Mouse (Mus musculus): Measurements from ENCODE around the gene Ston1.

DNA sequence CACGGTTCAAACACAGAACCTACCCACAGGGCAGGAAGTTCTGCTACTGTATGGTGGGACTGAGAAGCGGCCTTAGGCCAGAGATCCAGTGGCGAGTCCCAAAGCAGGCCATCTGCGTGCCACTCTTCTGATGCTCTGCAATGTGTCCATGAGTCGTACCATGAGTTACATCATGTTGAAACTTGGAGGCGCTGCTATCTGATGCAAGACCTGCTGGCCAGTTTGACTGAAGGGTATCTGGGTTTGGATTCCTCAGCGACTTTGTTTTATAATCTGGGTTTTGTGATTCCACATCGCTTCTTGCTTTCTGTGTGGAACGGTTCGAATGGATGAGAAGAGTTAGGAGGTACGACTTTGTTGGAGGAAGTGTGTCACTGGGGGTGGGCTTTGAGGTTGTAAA lies 47.8 kb downstream of the Ston1 start:
- TF ChIP-seq CTCF (IDR thresholded peaks at IDR 0.05; ENCODE audit: insufficient read depth, low read length) (no peak), POLR2A (IDR thresholded peaks at IDR 0.05; ENCODE audit: borderline replicate concordance, extremely low read depth, low read depth, low read length) (no peak)

All from lung, adult 2 months (tissue).